Mouse (Mus musculus): ENCODE data around the gene Itpr3.

GRCm38 (mm10) chr17:27095690-27096089 is 38.6 kb downstream of the Itpr3 start:
- TF ChIP-seq CTCF (IDR thresholded peaks at IDR 0.05; ENCODE audit: control insufficient read depth, insufficient read depth, low read length) (no peak), POLR2A (IDR thresholded peaks at IDR 0.05; ENCODE audit: borderline replicate concordance, control insufficient read depth, low read depth, low read length) (no peak)

All from bone marrow, adult 2 months (tissue).